Mouse (Mus musculus): ENCODE measurements around the gene Itga6. TPM values are rescaled to one million over a fixed set of nuclear protein-coding genes. Genes with fewer than 3 reads are reported as not detected.

Itga6 gene
- polyA plus RNA-seq, 1 experiment from 2014 or later: 5.3 TPM

GRCm38 (mm10) chr2:71802131-71802530 lies 56.7 kb downstream of the Itga6 start:
- Histone ChIP-seq H3K27me3 (ENCODE audit: control insufficient read depth, insufficient read depth, low read depth, low read length) (no peaks in the 10 kb centered on the region), H3K4me2 (ENCODE audit: low read depth, low read length) (no peak overlapping the region), H3K9me3 (replicated peaks; ENCODE audit: control insufficient read depth, low read length) (no peaks in the 10 kb centered on the region), H3K4me3 (ENCODE audit: low read depth, low read length) (no peak overlapping the region), H3K4me1 (ENCODE audit: control insufficient read depth, low read depth, low read length) (no peaks in the 10 kb centered on the region; the same call in 1 of the 2 replicates), H3K36me3 (ENCODE audit: control insufficient read depth, insufficient read depth) (no peaks in the 10 kb centered on the region), H3K27ac (ENCODE audit: low read length) (no peak overlapping the region), H3K9ac (ENCODE audit: low read depth, low read length) (no peak overlapping the region)
- no peak for ATAC-seq (ENCODE audit: low read depth)
- WGBS (ENCODE audit: insufficient replicate concordance): 75% methylated on average over 4 of the region's 4 CpGs

GRCm38 (mm10) chr2:71805120-71805519 lies 59.7 kb downstream of the Itga6 start:
- no peak overlapping the region for H3K4me2 ChIP-seq (ENCODE audit: low read depth, low read length)
- H3K9ac ChIP-seq (ENCODE audit: low read depth, low read length): no peak overlapping the region
- H3K27me3 ChIP-seq (ENCODE audit: control insufficient read depth, insufficient read depth, low read depth, low read length): no peaks in the 10 kb centered on the region
- H3K4me1 ChIP-seq (ENCODE audit: control insufficient read depth, low read depth, low read length): no peaks in the 10 kb centered on the region; the same call in 1 of the 2 replicates
- no peak overlapping the region for H3K4me3 ChIP-seq (ENCODE audit: low read depth, low read length)
- H3K27ac ChIP-seq (ENCODE audit: low read length): no peak overlapping the region
- no peaks in the 10 kb centered on the region for H3K36me3 ChIP-seq (ENCODE audit: control insufficient read depth, insufficient read depth)
- no peak for ATAC-seq (ENCODE audit: low read depth)
- no peaks in the 10 kb centered on the region for H3K9me3 ChIP-seq (replicated peaks; ENCODE audit: control insufficient read depth, low read length)
- WGBS (ENCODE audit: insufficient replicate concordance): 76% methylated on average over 7 of the region's 7 CpGs

- ATAC-seq (ENCODE audit: low read depth): no peak
- Histone ChIP-seq H3K4me3 (ENCODE audit: low read depth, low read length) (no peak overlapping the region), H3K4me2 (ENCODE audit: low read depth, low read length) (no peak overlapping the region), H3K4me1 (ENCODE audit: control insufficient read depth, low read depth, low read length) (no peaks in the 10 kb centered on the region; the same call in 1 of the 2 replicates), H3K27ac (ENCODE audit: low read length) (no peak overlapping the region), H3K9me3 (replicated peaks; ENCODE audit: control insufficient read depth, low read length) (no peaks in the 10 kb centered on the region), H3K27me3 (ENCODE audit: control insufficient read depth, insufficient read depth, low read depth, low read length) (no peaks in the 10 kb centered on the region), H3K9ac (ENCODE audit: low read depth, low read length) (no peak overlapping the region), H3K36me3 (ENCODE audit: control insufficient read depth, insufficient read depth) (no peaks in the 10 kb centered on the region)
- WGBS (ENCODE audit: insufficient replicate concordance): 56% methylated on average over 11 of the region's 11 CpGs
These were observed 60.5 kb downstream of the Itga6 start for GRCm38 (mm10) chr2:71805611-71806567.

GRCm38 (mm10) chr2:71809289-71809860 lies 64.0 kb downstream of the Itga6 start:
- no peaks in the 10 kb centered on the region for H3K36me3 ChIP-seq (ENCODE audit: control insufficient read depth, insufficient read depth)
- H3K4me1 ChIP-seq (ENCODE audit: control insufficient read depth, low read depth, low read length): peaks cover 5% of the 10 kb centered on the region
- no peak overlapping the region for H3K4me3 ChIP-seq (ENCODE audit: low read depth, low read length)
- H3K4me2 ChIP-seq (ENCODE audit: low read depth, low read length): no peak overlapping the region
- 35% methylated on average over 10 of the region's 10 CpGs for WGBS (ENCODE audit: insufficient replicate concordance)
- no peak overlapping the region for H3K9ac ChIP-seq (ENCODE audit: low read depth, low read length)
- peak; percentile 32; the same call in 1 of the 2 replicates for ATAC-seq (ENCODE audit: low read depth)
- H3K27me3 ChIP-seq (ENCODE audit: control insufficient read depth, insufficient read depth, low read depth, low read length): no peaks in the 10 kb centered on the region
- H3K9me3 ChIP-seq (replicated peaks; ENCODE audit: control insufficient read depth, low read length): no peaks in the 10 kb centered on the region
- H3K27ac ChIP-seq (ENCODE audit: low read length): no peak overlapping the region

GRCm38 (mm10) chr2:71810010-71810409 lies 64.6 kb downstream of the Itga6 start:
- H3K9me3 ChIP-seq (replicated peaks; ENCODE audit: control insufficient read depth, low read length): no peaks in the 10 kb centered on the region
- WGBS (ENCODE audit: insufficient replicate concordance): 81% methylated on average over 11 of the region's 11 CpGs
- no peaks in the 10 kb centered on the region for H3K36me3 ChIP-seq (ENCODE audit: control insufficient read depth, insufficient read depth)
- no peak for ATAC-seq (ENCODE audit: low read depth)
- H3K4me3 ChIP-seq (ENCODE audit: low read depth, low read length): no peak overlapping the region
- H3K27ac ChIP-seq (ENCODE audit: low read length): no peak overlapping the region
- H3K27me3 ChIP-seq (ENCODE audit: control insufficient read depth, insufficient read depth, low read depth, low read length): no peaks in the 10 kb centered on the region
- no peak overlapping the region for H3K9ac ChIP-seq (ENCODE audit: low read depth, low read length)
- peaks cover 9% of the 10 kb centered on the region for H3K4me1 ChIP-seq (ENCODE audit: control insufficient read depth, low read depth, low read length)
- no peak overlapping the region for H3K4me2 ChIP-seq (ENCODE audit: low read depth, low read length)

GRCm38 (mm10) chr2:71810906-71811305 lies 65.5 kb downstream of the Itga6 start:
- no peak for ATAC-seq (ENCODE audit: low read depth)
- Histone ChIP-seq H3K27me3 (ENCODE audit: control insufficient read depth, insufficient read depth, low read depth, low read length) (no peaks in the 10 kb centered on the region), H3K27ac (ENCODE audit: low read length) (no peak overlapping the region), H3K9ac (ENCODE audit: low read depth, low read length) (no peak overlapping the region), H3K4me3 (ENCODE audit: low read depth, low read length) (no peak overlapping the region), H3K36me3 (ENCODE audit: control insufficient read depth, insufficient read depth) (no peaks in the 10 kb centered on the region), H3K4me1 (ENCODE audit: control insufficient read depth, low read depth, low read length) (peaks cover 13% of the 10 kb centered on the region), H3K9me3 (replicated peaks; ENCODE audit: control insufficient read depth, low read length) (no peaks in the 10 kb centered on the region), H3K4me2 (ENCODE audit: low read depth, low read length) (no peak overlapping the region)
- 66% methylated on average over 6 of the region's 6 CpGs for WGBS (ENCODE audit: insufficient replicate concordance)

GRCm38 (mm10) chr2:71812221-71813021 lies 67.0 kb downstream of the Itga6 start:
- no peak overlapping the region for H3K27ac ChIP-seq (ENCODE audit: low read length)
- WGBS (ENCODE audit: insufficient replicate concordance): 37% methylated on average over 12 of the region's 12 CpGs
- no peaks in the 10 kb centered on the region for H3K9me3 ChIP-seq (replicated peaks; ENCODE audit: control insufficient read depth, low read length)
- H3K27me3 ChIP-seq (ENCODE audit: control insufficient read depth, insufficient read depth, low read depth, low read length): no peaks in the 10 kb centered on the region
- no peak overlapping the region for H3K4me2 ChIP-seq (ENCODE audit: low read depth, low read length)
- H3K4me1 ChIP-seq (ENCODE audit: control insufficient read depth, low read depth, low read length): peaks cover 16% of the 10 kb centered on the region
- H3K9ac ChIP-seq (ENCODE audit: low read depth, low read length): no peak overlapping the region
- no peak for ATAC-seq (ENCODE audit: low read depth)
- H3K4me3 ChIP-seq (ENCODE audit: low read depth, low read length): no peak overlapping the region
- H3K36me3 ChIP-seq (ENCODE audit: control insufficient read depth, insufficient read depth): no peaks in the 10 kb centered on the region

GRCm38 (mm10) chr2:71813022-71813358 lies 67.6 kb downstream of the Itga6 start:
- no peaks in the 10 kb centered on the region for H3K36me3 ChIP-seq (ENCODE audit: control insufficient read depth, insufficient read depth)
- no peak overlapping the region for H3K4me2 ChIP-seq (ENCODE audit: low read depth, low read length)
- WGBS (ENCODE audit: insufficient replicate concordance): 53% methylated on average over 6 of the region's 9 CpGs
- H3K4me1 ChIP-seq (ENCODE audit: control insufficient read depth, low read depth, low read length): peaks cover 16% of the 10 kb centered on the region
- no peaks in the 10 kb centered on the region for H3K9me3 ChIP-seq (replicated peaks; ENCODE audit: control insufficient read depth, low read length)
- H3K27me3 ChIP-seq (ENCODE audit: control insufficient read depth, insufficient read depth, low read depth, low read length): no peaks in the 10 kb centered on the region
- ATAC-seq (ENCODE audit: low read depth): no peak
- no peak overlapping the region for H3K9ac ChIP-seq (ENCODE audit: low read depth, low read length)
- H3K4me3 ChIP-seq (ENCODE audit: low read depth, low read length): no peak overlapping the region
- H3K27ac ChIP-seq (ENCODE audit: low read length): no peak overlapping the region
